Mouse (Mus musculus): ENCODE measurements around the gene Dse. TPM values are rescaled to one million over a fixed set of nuclear protein-coding genes. Genes with fewer than 3 reads are reported as not detected.
A peak's percentile ranks its signal among the peaks of the same experiment; 100 is the strongest.

Dse gene
- polyA plus RNA-seq, 1 experiment, result 51.4 TPM

DNA sequence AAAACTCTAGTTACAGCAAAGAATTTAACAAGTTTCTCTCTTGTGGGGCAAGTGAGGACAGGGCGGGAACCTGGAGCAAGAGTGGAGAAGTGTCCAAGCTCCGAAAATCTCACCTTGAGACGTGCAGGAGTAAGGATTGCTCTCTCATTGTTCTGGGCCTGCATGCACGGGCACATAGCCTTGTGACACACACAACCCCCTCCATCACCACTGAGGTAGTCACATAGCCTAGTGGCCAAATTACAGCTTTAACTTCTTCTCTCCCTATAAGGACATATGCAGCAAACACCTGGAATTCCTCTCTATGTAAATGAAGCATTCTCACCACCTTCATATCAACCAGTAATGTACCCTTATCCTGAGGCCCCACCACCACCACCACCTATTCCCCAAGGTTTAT lies 22.0 kb upstream of the Dse start:
- H3K4me3 ChIP-seq (ENCODE audit: low read depth, low read length), result no peak overlapping the region
- TF ChIP-seq POLR2A (IDR thresholded peaks at IDR 0.05; ENCODE audit: insufficient read depth, low read length), result no peak
- peak; percentile 86 for TF ChIP-seq EP300 (IDR thresholded peaks at IDR 0.05; ENCODE audit: insufficient read depth, low read depth, low read length)

DNA sequence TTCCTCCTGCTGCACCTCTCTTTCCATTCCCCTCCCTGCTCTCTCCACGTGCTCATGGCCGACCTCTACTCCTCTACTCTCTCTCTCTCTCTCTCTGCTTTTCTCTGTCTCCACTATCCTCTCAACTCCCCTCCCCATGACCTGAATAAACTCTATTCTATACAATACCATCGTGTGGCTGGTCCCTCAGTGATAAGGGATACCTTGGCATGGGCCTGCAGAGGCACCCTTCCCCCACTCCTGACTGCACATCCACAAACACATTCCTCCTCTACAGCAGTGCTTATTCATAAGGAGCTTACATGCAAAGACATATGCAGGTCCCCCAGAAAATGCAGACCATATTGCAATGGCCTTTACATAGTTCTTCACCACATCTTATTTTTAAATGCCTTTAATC lies 16.1 kb upstream of the Dse start:
- H3K27me3 ChIP-seq (ENCODE audit: control insufficient read depth, insufficient read depth, low read length, poor library complexity, severe bottlenecking), result no peaks in the 10 kb centered on the region
- no peak overlapping the region for H3K4me3 ChIP-seq (ENCODE audit: low read depth, low read length)
- peaks cover 7% of the 10 kb centered on the region; the same call in 1 of the 2 replicates for H3K9me3 ChIP-seq (replicated peaks; ENCODE audit: control insufficient read depth, insufficient read depth, low read length, poor library complexity, severe bottlenecking)
- TF ChIP-seq EP300 (IDR thresholded peaks at IDR 0.05; ENCODE audit: insufficient read depth, low read depth, low read length) (no peak), POLR2A (IDR thresholded peaks at IDR 0.05; ENCODE audit: insufficient read depth, low read length) (no peak), CTCF (IDR thresholded peaks at IDR 0.05; ENCODE audit: low read depth, low read length) (no peak)
- H3K4me1 ChIP-seq (ENCODE audit: control insufficient read depth, insufficient read depth, low read length), result peaks cover 8% of the 10 kb centered on the region
- H3K27ac ChIP-seq (ENCODE audit: insufficient read depth, low read length), result peak overlapping the region; percentile 58
- no peaks in the 10 kb centered on the region for H3K36me3 ChIP-seq (ENCODE audit: control insufficient read depth, insufficient read depth, low read length, poor library complexity, severe bottlenecking)
- H3K9ac ChIP-seq (ENCODE audit: low read depth, poor library complexity, severe bottlenecking), result no peak overlapping the region

More for the DNA sequence above, 22.0 kb upstream of the Dse start:
- Histone ChIP-seq H3K9me3 (replicated peaks; ENCODE audit: control insufficient read depth, insufficient read depth, low read length, poor library complexity, severe bottlenecking) (peaks cover 7% of the 10 kb centered on the region; the same call in 1 of the 2 replicates), H3K4me1 (ENCODE audit: control insufficient read depth, insufficient read depth, low read length) (no peaks in the 10 kb centered on the region), H3K27me3 (ENCODE audit: control insufficient read depth, insufficient read depth, low read length, poor library complexity, severe bottlenecking) (no peaks in the 10 kb centered on the region), H3K27ac (ENCODE audit: insufficient read depth, low read length) (peak overlapping the region; percentile 97), H3K36me3 (ENCODE audit: control insufficient read depth, insufficient read depth, low read length, poor library complexity, severe bottlenecking) (no peaks in the 10 kb centered on the region), H3K9ac (ENCODE audit: low read depth, poor library complexity, severe bottlenecking) (peak overlapping the region; percentile 29; the same call in 1 of the 2 replicates)

DNA sequence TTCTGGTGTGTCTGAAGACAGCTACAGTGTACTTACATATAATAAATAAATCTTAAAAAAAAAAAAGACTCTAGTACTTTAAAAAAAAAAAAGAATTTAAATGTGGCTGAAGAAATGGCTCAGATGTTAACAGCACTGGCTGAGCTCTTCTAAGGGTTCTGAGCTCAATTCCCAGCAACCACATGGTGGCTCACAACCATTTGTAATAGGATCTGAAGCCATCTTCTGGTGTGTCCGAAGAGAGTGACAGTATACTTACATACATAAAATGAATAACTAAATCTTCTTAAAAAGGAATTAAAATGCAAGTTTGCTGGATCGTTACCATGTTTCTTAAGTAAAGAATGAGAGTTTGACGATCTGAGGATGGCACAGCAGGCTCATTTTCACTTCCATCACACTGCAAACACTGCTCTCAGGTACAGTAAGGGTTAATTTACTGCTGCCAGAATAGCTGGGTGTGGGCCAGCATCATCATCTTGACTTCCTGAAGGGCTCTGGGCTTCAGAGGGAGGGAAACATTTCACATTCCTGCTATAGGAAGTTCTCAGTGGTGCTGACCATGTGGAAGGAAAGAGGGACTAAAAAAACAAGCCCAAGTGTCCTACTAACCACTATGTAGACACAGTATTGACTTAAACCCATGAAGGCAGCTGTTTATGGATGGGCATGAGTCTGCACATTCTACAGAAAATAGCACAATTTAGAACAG lies 14.6 kb upstream of the Dse start:
- H3K27ac ChIP-seq (ENCODE audit: insufficient read depth, low read length), result peak overlapping the region; percentile 49; the same call in 1 of the 2 replicates
- no peak for TF ChIP-seq EP300 (IDR thresholded peaks at IDR 0.05; ENCODE audit: insufficient read depth, low read depth, low read length)
- no peak for TF ChIP-seq POLR2A (IDR thresholded peaks at IDR 0.05; ENCODE audit: insufficient read depth, low read length)
- TF ChIP-seq CTCF (IDR thresholded peaks at IDR 0.05; ENCODE audit: low read depth, low read length), result no peak
- H3K4me1 ChIP-seq (ENCODE audit: control insufficient read depth, insufficient read depth, low read length), result peaks cover 8% of the 10 kb centered on the region
- H3K4me3 ChIP-seq (ENCODE audit: low read depth, low read length), result no peak overlapping the region
- H3K9ac ChIP-seq (ENCODE audit: low read depth, poor library complexity, severe bottlenecking), result no peak overlapping the region
- H3K36me3 ChIP-seq (ENCODE audit: control insufficient read depth, insufficient read depth, low read length, poor library complexity, severe bottlenecking), result no peaks in the 10 kb centered on the region
- no peaks in the 10 kb centered on the region for H3K9me3 ChIP-seq (replicated peaks; ENCODE audit: control insufficient read depth, insufficient read depth, low read length, poor library complexity, severe bottlenecking)
- no peaks in the 10 kb centered on the region for H3K27me3 ChIP-seq (ENCODE audit: control insufficient read depth, insufficient read depth, low read length, poor library complexity, severe bottlenecking)

DNA sequence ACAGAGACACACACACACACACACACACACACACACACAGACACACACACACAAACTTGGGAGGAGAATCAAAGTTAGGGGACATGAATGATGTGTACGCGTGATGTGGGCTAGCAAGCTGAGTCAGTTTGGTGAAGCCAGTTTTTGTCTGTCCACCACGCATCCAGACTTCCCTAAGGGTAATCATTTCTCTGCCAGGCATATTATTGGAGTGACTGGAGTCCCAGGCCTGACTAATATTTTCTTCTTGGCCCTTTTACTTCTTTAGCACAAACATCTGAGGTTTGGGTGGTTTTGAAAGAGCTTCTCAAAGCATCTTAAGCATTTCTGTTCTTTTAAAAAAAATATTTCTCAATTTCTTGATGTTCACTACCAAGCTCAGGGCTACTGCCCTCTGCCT lies 10.7 kb upstream of the Dse start:
- H3K4me3 ChIP-seq (ENCODE audit: low read depth, low read length), result no peak overlapping the region
- H3K27ac ChIP-seq (ENCODE audit: insufficient read depth, low read length), result no peak overlapping the region
- no peak for TF ChIP-seq EP300 (IDR thresholded peaks at IDR 0.05; ENCODE audit: insufficient read depth, low read depth, low read length)

DNA sequence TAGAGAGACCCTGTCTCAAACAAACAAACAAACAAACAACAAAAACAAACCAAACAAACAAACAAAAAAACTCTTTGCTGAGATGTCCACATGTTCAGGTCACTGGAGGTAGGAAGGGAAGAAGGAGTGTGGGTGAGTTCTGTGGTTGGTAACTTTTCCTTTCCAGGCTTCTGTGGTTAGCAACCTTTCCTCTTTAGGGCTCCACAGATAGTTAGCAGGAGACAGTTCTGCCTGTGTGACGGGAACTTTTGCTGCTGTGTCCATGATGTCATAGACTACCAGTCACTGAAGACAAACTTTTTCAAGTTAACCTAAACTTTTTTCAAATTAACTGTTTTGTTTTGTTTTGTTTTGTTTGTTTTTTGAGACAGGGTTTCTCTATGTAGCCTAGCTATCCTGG lies 8.2 kb upstream of the Dse start:
- H3K27me3 ChIP-seq (ENCODE audit: control insufficient read depth, insufficient read depth, low read length, poor library complexity, severe bottlenecking), result no peaks in the 10 kb centered on the region
- no peak overlapping the region for H3K27ac ChIP-seq (ENCODE audit: insufficient read depth, low read length)
- H3K36me3 ChIP-seq (ENCODE audit: control insufficient read depth, insufficient read depth, low read length, poor library complexity, severe bottlenecking), result no peaks in the 10 kb centered on the region
- TF ChIP-seq CTCF (IDR thresholded peaks at IDR 0.05; ENCODE audit: low read depth, low read length), result no peak
- TF ChIP-seq EP300 (IDR thresholded peaks at IDR 0.05; ENCODE audit: insufficient read depth, low read depth, low read length), result no peak
- TF ChIP-seq POLR2A (IDR thresholded peaks at IDR 0.05; ENCODE audit: insufficient read depth, low read length), result no peak
- no peak overlapping the region for H3K4me3 ChIP-seq (ENCODE audit: low read depth, low read length)
- H3K9me3 ChIP-seq (replicated peaks; ENCODE audit: control insufficient read depth, insufficient read depth, low read length, poor library complexity, severe bottlenecking), result no peaks in the 10 kb centered on the region
- no peaks in the 10 kb centered on the region for H3K4me1 ChIP-seq (ENCODE audit: control insufficient read depth, insufficient read depth, low read length)
- no peak overlapping the region for H3K9ac ChIP-seq (ENCODE audit: low read depth, poor library complexity, severe bottlenecking)

More for the DNA sequence above, 10.7 kb upstream of the Dse start:
- H3K27me3 ChIP-seq (ENCODE audit: control insufficient read depth, insufficient read depth, low read length, poor library complexity, severe bottlenecking), result no peaks in the 10 kb centered on the region
- peaks cover 5% of the 10 kb centered on the region for H3K4me1 ChIP-seq (ENCODE audit: control insufficient read depth, insufficient read depth, low read length)
- H3K36me3 ChIP-seq (ENCODE audit: control insufficient read depth, insufficient read depth, low read length, poor library complexity, severe bottlenecking), result no peaks in the 10 kb centered on the region
- no peak overlapping the region for H3K9ac ChIP-seq (ENCODE audit: low read depth, poor library complexity, severe bottlenecking)
- H3K9me3 ChIP-seq (replicated peaks; ENCODE audit: control insufficient read depth, insufficient read depth, low read length, poor library complexity, severe bottlenecking), result no peaks in the 10 kb centered on the region

DNA sequence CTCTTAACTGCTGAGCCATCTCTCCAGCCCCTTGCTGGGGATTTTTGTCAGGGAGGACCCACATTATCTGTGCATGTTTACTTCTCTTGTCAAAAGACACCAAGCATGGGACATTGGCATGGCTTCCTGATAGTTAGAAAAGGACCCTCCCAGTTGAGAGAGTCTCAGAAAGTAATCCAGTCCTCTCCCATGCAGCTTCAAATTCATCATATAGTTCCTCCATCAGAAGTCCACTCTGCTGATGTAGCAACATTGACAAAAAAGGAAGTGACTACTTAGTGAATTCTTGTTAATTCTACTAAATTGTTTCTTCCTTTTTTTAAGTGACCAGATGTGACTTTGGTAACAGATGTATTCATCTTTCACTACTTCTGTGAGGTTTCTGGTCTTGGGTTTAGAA lies 2.4 kb upstream of the Dse start:
- Histone ChIP-seq H3K4me1 (ENCODE audit: control insufficient read depth, insufficient read depth, low read length) (no peaks in the 10 kb centered on the region), H3K27ac (ENCODE audit: insufficient read depth, low read length) (no peak overlapping the region), H3K4me3 (ENCODE audit: low read depth, low read length) (no peak overlapping the region), H3K9me3 (replicated peaks; ENCODE audit: control insufficient read depth, insufficient read depth, low read length, poor library complexity, severe bottlenecking) (no peaks in the 10 kb centered on the region), H3K9ac (ENCODE audit: low read depth, poor library complexity, severe bottlenecking) (no peak overlapping the region), H3K36me3 (ENCODE audit: control insufficient read depth, insufficient read depth, low read length, poor library complexity, severe bottlenecking) (no peaks in the 10 kb centered on the region), H3K27me3 (ENCODE audit: control insufficient read depth, insufficient read depth, low read length, poor library complexity, severe bottlenecking) (no peaks in the 10 kb centered on the region)
- TF ChIP-seq EP300 (IDR thresholded peaks at IDR 0.05; ENCODE audit: insufficient read depth, low read depth, low read length), result no peak
- no peak for TF ChIP-seq CTCF (IDR thresholded peaks at IDR 0.05; ENCODE audit: low read depth, low read length)
- TF ChIP-seq POLR2A (IDR thresholded peaks at IDR 0.05; ENCODE audit: insufficient read depth, low read length), result no peak

All from ES-Bruce4 (cell line).